Mouse (Mus musculus) thymus, adult 2 months (tissue): Measurements from ENCODE around the gene Nmnat2. TPM values are rescaled to one million over a fixed set of nuclear protein-coding genes. Genes with fewer than 3 reads are reported as not detected.

Experiments
- DNase-seq: peaks from one replicate; pipeline ENCODE4 v3.0.0; 2021
- H3K27ac ChIP-seq: fragments of 200-500 bp; 2 replicates; pipeline ENCODE4 v1.5.1; 2012; ENCODE audit warnings: low read length, control low read depth; ENCODE audit not compliant: control insufficient read depth, insufficient read depth
- H3K27me3 ChIP-seq: fragments of 200-500 bp; 2 replicates; pipeline ENCODE4 v1.6.1; 2012; ENCODE audit warnings: mild to moderate bottlenecking, low read length, moderate library complexity, mixed read lengths; ENCODE audit not compliant: control insufficient read depth, insufficient read depth
- H3K36me3 ChIP-seq: fragments of 200-500 bp; 2 replicates; pipeline ENCODE4 v1.6.1; 2012; ENCODE audit warnings: mild to moderate bottlenecking, low read length, moderate library complexity; ENCODE audit not compliant: control insufficient read depth, insufficient read depth
- H3K4me1 ChIP-seq: fragments of 200-500 bp; replicated peaks from 2 replicates; pipeline ENCODE4 v1.6.1; 2012; ENCODE audit warnings: low read length; ENCODE audit not compliant: control insufficient read depth, insufficient read depth
- H3K4me3 ChIP-seq: fragments of 200-500 bp; 2 replicates; pipeline ENCODE4 v1.5.1; 2012; ENCODE audit warnings: mild to moderate bottlenecking, low read length, control low read depth, moderate library complexity; ENCODE audit not compliant: control insufficient read depth, insufficient read depth
- CTCF ChIP-seq: fragments of 200-500 bp; IDR thresholded peaks from 2 replicates; pipeline ENCODE4 v1.5.1; 2012; ENCODE audit warnings: mild to moderate bottlenecking, control low read depth, low read length, moderate library complexity, borderline replicate concordance; ENCODE audit not compliant: control insufficient read depth, poor library complexity, insufficient read depth; ENCODE audit errors: extremely low read depth
- POLR2A ChIP-seq: fragments of 200-500 bp; IDR thresholded peaks from 2 replicates; pipeline ENCODE4 v1.6.1; 2012; ENCODE audit warnings: mild to moderate bottlenecking, low read length, control low read depth, moderate library complexity; ENCODE audit not compliant: control insufficient read depth, poor library complexity, insufficient read depth; ENCODE audit errors: extremely low read depth
- WGBS: fragments of 180-500 bp; shearing (Covaris S2); methylation state at CpG from one replicate; pipeline ENCODE4 v1.1.7; 2018; 5-methylcytosine and 5-hydroxymethylcytosine counted together
- polyA plus RNA-seq: library from polyadenylated mRNA; depleted of rRNA; stranded (reverse); fragments of >200 nt; gene quantifications from 2 replicates; pipeline ENCODE4 v1.2.3, GENCODE M21; 2012

Gene Nmnat2
- polyA plus RNA-seq, 1 experiment = 1.1 TPM

GRCm38 (mm10) chr1:153126491-153127381 lies 171.9 kb downstream of the Nmnat2 start:
- TF ChIP-seq CTCF (no peak), POLR2A (no peak)
- H3K27ac ChIP-seq = no peak overlapping the region
- H3K4me1 ChIP-seq = no peaks in the 10 kb centered on the region
- 95% methylated on average over 15 of the region's 15 CpGs for WGBS
- H3K4me3 ChIP-seq = no peak overlapping the region
- DNase-seq = no peak
- H3K36me3 ChIP-seq = no peaks in the 10 kb centered on the region
- H3K27me3 ChIP-seq = no peaks in the 10 kb centered on the region

- TF ChIP-seq CTCF (no peak), POLR2A (no peak)
- WGBS = 83% methylated on average over 4 of the region's 4 CpGs
- no peaks in the 10 kb centered on the region for H3K27me3 ChIP-seq
- no peak overlapping the region for H3K27ac ChIP-seq
- no peaks in the 10 kb centered on the region for H3K4me1 ChIP-seq
- H3K4me3 ChIP-seq = no peak overlapping the region
- DNase-seq = no peak
- no peaks in the 10 kb centered on the region for H3K36me3 ChIP-seq
Measured at GRCm38 (mm10) chr1:153127622-153128021, 172.8 kb downstream of the Nmnat2 start.

- Histone ChIP-seq H3K4me1 (no peaks in the 10 kb centered on the region), H3K27me3 (no peaks in the 10 kb centered on the region), H3K36me3 (no peaks in the 10 kb centered on the region), H3K27ac (no peak overlapping the region), H3K4me3 (no peak overlapping the region)
- 88% methylated on average over 8 of the region's 8 CpGs for WGBS
- DNase-seq = no peak
- TF ChIP-seq POLR2A = no peak
Measured at GRCm38 (mm10) chr1:153128780-153129179, 174.0 kb downstream of the Nmnat2 start.

GRCm38 (mm10) chr1:153129992-153130713 lies 175.4 kb downstream of the Nmnat2 start:
- Histone ChIP-seq H3K36me3 (no peaks in the 10 kb centered on the region), H3K4me1 (no peaks in the 10 kb centered on the region), H3K4me3 (no peak overlapping the region), H3K27me3 (no peaks in the 10 kb centered on the region), H3K27ac (no peak overlapping the region)
- 78% methylated on average over 11 of the region's 11 CpGs for WGBS
- no peak for TF ChIP-seq CTCF
- TF ChIP-seq POLR2A = no peak
- no peak for DNase-seq

- WGBS = 87% methylated on average over 9 of the region's 9 CpGs
- Histone ChIP-seq H3K27me3 (no peaks in the 10 kb centered on the region), H3K36me3 (no peaks in the 10 kb centered on the region), H3K27ac (no peak overlapping the region), H3K4me1 (peaks cover 4% of the 10 kb centered on the region), H3K4me3 (no peak overlapping the region)
- TF ChIP-seq POLR2A (no peak), CTCF (no peak)
- no peak for DNase-seq
Measured at GRCm38 (mm10) chr1:153133865-153134781, 179.3 kb downstream of the Nmnat2 start.

GRCm38 (mm10) chr1:153136647-153137046 lies 181.9 kb downstream of the Nmnat2 start:
- H3K36me3 ChIP-seq = no peaks in the 10 kb centered on the region
- DNase-seq = no peak
- TF ChIP-seq CTCF (no peak), POLR2A (no peak)
- no peak overlapping the region for H3K27ac ChIP-seq
- 93% methylated on average over 13 of the region's 13 CpGs for WGBS
- no peak overlapping the region for H3K4me3 ChIP-seq
- H3K27me3 ChIP-seq = no peaks in the 10 kb centered on the region
- H3K4me1 ChIP-seq = peaks cover 24% of the 10 kb centered on the region
